Mouse (Mus musculus): ENCODE results near the gene Unc13d. TPM values are rescaled to one million over a fixed set of nuclear protein-coding genes. Genes with fewer than 3 reads are reported as not detected.
"Not testable (repeated sequence)": the region's sequence is repeated elsewhere in the genome, so short reads cannot be mapped to it uniquely, and the experiment has no call there.

The Unc13d gene
- total RNA-seq, 2 experiments from 2014 or later = 1.6 to 3.0 TPM

DNA sequence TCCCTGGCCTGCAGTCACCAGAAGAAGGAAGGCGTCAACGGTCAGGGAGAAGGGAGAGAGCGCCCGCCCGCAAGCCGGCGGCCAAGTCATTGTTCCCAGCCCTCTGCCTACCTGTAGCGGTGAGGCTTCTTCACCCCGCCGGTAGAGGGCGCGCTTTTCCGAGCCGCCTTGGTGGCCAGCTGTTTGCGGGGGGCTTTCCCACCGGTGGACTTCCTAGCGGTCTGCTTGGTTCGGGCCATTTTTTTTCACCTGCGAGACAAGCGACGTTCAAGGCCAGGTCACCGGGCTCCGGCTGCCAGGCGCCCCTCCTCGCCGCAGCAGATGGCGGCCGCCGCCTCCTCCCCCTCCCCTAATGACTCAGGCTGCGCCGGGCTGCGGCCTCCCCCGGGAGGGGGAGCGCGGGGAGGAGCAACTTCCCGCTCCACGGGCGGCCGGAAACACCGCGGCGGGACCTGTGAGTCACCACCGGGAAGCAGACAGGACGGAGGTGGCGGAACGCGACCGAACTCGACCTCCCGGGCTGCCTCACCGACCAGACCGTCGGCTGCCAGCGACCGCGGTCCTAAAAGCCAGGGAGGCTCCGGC lies 53.9 kb downstream of the Unc13d start:
- DNase-seq (ENCODE audit: low spot score in 2 of 2) = peak; percentile 80 to 84

DNA sequence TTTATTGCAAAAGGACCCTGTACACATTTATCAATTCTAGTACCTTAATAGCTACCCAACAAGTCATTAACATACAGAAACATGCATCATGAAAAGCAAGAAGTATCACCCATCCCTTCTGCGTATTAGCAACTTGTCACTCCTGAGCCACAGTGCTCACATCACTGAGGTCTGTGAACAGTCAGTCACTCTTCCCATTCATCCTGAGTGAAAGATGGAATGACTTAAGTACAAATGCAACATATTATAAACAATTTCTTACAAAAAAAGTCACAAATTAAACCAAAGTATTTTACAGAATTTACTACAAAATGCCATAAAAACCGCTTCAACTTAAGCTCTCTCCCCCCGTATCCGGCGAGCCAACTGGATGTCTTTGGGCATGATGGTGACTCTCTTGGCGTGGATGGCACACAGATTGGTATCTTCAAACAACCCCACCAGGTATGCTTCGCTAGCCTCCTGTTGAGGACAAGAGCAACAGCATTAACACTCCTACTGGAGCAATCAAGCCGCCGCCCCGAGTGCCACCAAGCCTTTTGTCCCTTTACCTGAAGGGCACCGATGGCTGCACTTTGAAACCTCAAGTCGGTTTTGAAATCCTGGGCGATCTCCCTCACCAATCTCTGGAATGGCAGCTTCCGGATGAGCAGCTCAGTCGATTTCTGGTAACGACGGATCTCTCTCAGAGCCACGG lies 54.5 kb downstream of the Unc13d start:
- not testable (repeated sequence) for DNase-seq (ENCODE audit: low spot score in 2 of 2)

DNA sequence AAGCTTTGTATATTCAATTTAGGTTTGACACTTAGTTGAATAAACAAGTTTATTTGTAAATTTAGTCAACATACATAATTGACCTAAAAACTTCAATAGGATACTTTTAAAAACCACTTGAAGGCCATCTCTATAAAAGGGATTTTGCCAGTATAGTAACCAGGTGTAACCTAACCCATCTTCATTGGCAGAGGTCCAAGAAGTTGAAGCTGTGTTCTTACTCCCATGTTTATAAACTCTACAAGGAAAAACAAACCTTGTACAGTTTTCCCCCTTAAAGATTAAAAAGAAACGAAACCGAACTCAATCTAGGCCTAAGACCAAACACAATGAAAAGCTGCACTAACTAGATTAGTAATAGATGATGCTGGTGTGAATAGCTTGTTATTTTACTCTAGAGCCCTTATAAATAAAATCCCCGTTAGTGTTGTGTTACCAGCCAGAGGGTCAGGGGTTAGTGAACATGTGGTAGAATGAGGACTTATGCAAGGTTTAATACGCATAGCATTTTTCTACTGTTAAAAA lies 55.4 kb downstream of the Unc13d start:
- no peak for DNase-seq (ENCODE audit: low spot score in 2 of 2)

GRCm38 (mm10) chr11:116021328-116022220 lies 56.2 kb downstream of the Unc13d start:
- no peak for DNase-seq (ENCODE audit: low spot score in 2 of 2)

DNA sequence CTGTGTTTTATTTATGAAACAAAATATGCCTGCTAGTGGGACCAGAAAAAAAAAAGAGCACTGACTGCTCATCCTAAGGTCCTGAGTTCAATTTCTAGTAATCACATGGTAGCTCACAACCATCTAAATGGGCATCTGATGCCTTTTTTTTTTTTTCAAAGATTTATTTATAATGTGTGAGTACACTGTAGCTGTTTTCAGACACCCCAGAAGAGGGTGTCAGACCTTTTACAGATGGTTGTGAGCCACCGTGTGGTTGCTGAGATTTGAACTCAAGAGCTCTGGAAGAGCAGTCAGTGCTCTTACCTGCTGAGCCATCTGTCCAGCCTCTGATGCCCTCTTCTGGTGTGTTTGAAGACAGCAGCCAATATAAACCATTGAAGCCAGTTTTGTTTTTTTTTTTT lies 57.2 kb downstream of the Unc13d start:
- DNase-seq (ENCODE audit: low spot score in 2 of 2) = no peak

GRCm38 (mm10) chr11:116019976-116020411 lies 57.8 kb downstream of the Unc13d start:
- DNase-seq (ENCODE audit: low spot score in 2 of 2) = no peak

DNA sequence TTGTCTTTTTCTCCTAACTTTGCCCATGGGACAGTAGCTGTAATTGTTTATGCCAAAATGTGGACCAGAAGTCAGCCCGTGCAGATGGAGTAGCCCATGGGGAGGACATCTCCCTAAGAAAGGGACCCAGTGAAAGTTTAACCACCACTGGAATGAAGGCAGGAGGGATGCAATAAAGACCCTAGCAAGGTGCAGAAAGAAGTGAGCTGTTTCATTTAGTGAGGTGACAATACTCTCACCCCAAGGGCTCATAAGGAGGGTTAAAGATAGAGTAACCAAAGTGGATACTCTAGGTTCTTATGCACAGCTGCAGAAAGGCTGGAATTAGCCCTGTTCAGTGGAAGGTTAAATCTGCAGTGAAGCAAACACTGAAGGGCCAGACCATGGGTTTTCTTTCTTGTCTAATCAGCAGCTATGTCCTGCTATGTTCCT lies 58.4 kb downstream of the Unc13d start:
- no peak for DNase-seq (ENCODE audit: low spot score in 2 of 2)

DNA sequence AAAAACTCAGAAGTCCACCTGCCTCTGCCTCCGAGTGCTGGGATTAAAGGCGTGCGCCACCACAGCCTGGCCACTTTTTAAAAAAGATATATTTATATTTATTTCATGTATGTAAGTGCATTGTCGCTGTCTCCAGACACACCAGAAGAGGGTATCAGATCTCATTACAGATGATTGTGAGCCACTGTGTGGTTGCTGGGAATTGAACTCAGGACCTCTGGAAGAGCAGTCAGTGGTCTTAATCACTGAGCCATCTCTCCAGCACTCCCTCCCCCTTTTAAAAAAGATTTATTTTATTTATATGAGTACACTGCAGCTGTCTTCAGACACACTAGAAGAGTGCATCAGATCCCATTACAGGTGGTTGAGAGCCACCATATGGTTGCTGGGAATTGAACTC lies 58.9 kb downstream of the Unc13d start:
- not testable (repeated sequence) for DNase-seq (ENCODE audit: low spot score in 2 of 2)

DNA sequence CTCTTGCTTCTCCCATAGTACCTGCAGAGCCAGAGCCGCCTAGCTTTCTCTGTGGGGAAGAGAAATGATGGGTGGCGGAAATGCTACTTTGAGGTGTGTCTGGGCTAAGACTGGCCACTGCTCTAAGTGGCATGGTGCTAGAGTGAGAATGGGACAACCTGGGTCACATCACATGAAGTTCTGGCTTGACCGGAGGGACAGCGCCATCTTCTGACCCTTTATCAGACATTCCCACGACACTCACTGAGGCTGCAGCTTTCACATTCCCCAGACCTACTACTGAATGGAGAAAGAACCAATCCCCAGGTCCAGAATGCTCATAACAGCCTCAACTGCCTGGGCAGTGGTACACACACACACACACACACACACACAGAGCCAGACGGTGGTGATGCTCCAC lies 59.7 kb downstream of the Unc13d start:
- DNase-seq (ENCODE audit: low spot score in 2 of 2) = no peak

GRCm38 (mm10) chr11:116014821-116015220 lies 62.9 kb downstream of the Unc13d start:
- DNase-seq (ENCODE audit: low spot score in 2 of 2) = no peak

DNA sequence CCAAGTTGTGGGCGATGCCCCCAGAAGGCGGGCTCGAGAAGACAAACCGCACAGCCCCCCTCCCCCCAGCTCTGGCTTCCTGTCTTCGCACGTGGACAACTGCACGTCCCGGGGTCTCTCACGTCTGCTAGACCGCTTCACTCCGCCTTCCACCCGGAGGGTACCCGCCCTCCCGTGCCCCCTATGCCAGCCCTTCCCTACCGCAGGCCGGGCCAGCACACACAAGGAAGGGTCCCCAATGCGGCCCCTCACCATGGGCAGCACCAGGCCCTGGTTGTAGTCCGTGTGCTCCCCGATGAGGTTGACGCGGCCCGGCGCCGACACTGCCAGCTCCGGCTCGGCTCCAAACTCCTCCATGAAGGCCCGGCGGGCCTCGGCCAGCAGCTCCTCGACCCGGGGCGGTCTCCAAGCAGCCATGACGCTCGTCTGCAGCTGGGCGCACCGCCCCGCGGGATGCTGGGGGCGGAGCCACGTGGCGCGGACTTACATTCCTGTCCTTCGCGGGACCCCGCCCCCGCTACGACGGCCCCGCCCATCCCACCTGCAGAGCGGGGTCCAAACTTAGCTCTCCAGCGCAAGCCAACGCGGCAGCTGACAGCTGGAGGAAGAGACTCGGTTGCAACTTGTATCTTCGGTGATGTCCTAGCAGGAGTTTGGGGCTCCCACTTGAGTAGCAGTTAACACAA lies 65.4 kb downstream of the Unc13d start, which contains the start of gene Galk1:
TSS of gene Galk1 (minus strand) at position 458 of the 686 bp plus-strand sequence.
- peak; percentile 77 to 80 for DNase-seq (ENCODE audit: low spot score in 2 of 2)

Other genes starting within 250 kb of the Unc13d start
- under 1 TPM; 0.15 to 0.57 TPM for gene Myo15b, start 219.6 kb downstream of the Unc13d start, total RNA-seq (2021)
- gene Smim5, start 178.0 kb downstream of the Unc13d start, total RNA-seq (2021) = under 1 TPM; 0.46 to 0.74 TPM
- gene Smim6, start 165.9 kb downstream of the Unc13d start, total RNA-seq (2021) = not detected
- gene Sap30bp, start 144.7 kb downstream of the Unc13d start, total RNA-seq (2021) = 10 to 100 TPM; 51.3 to 56.7 TPM
- gene Recql5, start 144.5 kb downstream of the Unc13d start, total RNA-seq (2021) = 10 to 100 TPM; 28.6 to 29.4 TPM
- gene Itgb4, start 103.3 kb downstream of the Unc13d start, total RNA-seq (2021) = 1 to 10 TPM; 7.9 to 8.7 TPM
- gene Galk1, start 65.2 kb downstream of the Unc13d start, total RNA-seq (2021) = 10 to 100 TPM; 11.7 to 14.1 TPM
- gene H3f3b, start 50.0 kb downstream of the Unc13d start, total RNA-seq (2021) = 100 to 1,000 TPM; 267 to 281 TPM
- 10 to 100 TPM; 20.6 to 23.1 TPM for gene Unk, start 47.6 kb downstream of the Unc13d start, total RNA-seq (2021)
- 100 to 1,000 TPM; 450 to 480 TPM for gene Wbp2, start 9.0 kb upstream of the Unc13d start, total RNA-seq (2021)
- gene Trim47, start 49.2 kb upstream of the Unc13d start, total RNA-seq (2021) = 1 to 10 TPM; 4.8 to 6.2 TPM
- gene Trim65, start 53.2 kb upstream of the Unc13d start, total RNA-seq (2021) = 1 to 10 TPM; 6.7 to 8.3 TPM
- gene Mrpl38, start 60.9 kb upstream of the Unc13d start, total RNA-seq (2021) = 10 to 100 TPM; 60.2 to 61.2 TPM
- gene Fbf1, start 90.2 kb upstream of the Unc13d start, total RNA-seq (2021) = 10 to 100 TPM; 82.3 to 83.6 TPM
- 10 to 100 TPM; 33.7 to 39.8 TPM for gene Ten1, start 120.9 kb upstream of the Unc13d start, total RNA-seq (2021)
- 100 to 1,000 TPM; 125 TPM for gene Acox1, start 121.1 kb upstream of the Unc13d start, total RNA-seq (2021)
- gene Evpl, start 160.1 kb upstream of the Unc13d start, total RNA-seq (2021) = under 1 TPM; 0.61 to 0.74 TPM
- 10 to 100 TPM; 69.4 to 71.3 TPM for gene Srp68, start 196.3 kb upstream of the Unc13d start, total RNA-seq (2021)
- gene Galr2, start 203.0 kb upstream of the Unc13d start, total RNA-seq (2021) = not detected
- 10 to 100 TPM; 69.4 to 85.5 TPM for gene Exoc7, start 229.3 kb upstream of the Unc13d start, total RNA-seq (2021)